Mouse (Mus musculus): ENCODE measurements at regions not wholly inside any gene's neighbourhood (a gene's known extent, or its start where the extent isn't known, plus 50 kb on each side); places are given as distances from the start of the nearest gene placed in this dataset.

DNA sequence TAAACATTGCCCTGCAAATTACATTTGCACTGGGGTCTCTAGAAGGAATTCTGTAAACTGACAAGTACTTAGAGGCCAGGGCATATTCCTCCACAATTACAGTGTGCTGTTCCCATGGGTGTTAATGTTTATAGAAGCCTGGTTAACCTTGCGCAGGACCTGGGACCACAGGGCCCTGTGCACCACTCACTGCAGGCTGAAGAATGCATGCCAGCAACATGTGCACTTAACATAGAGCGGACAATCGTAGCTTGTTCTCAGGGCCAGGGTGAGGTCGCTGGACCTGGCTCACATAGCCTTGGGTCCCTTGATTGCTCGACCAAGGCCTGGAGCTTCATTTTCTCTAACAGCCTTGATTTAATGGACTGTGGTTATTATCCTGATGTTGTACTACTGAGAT, 168.8 kb downstream of the Hs3st3b1 start:
- Histone ChIP-seq H3K27ac (no peak overlapping the region), H3K4me3 (no peak overlapping the region), H3K4me1 (peaks cover 4% of the 10 kb centered on the region; the same call in 1 of the 2 replicates), H3K27me3 (replicated peaks) (no peaks in the 10 kb centered on the region), H3K9ac (no peak overlapping the region), H3K9me3 (no peaks in the 10 kb centered on the region), H3K4me2 (no peak overlapping the region), H3K36me3 (replicated peaks) (no peaks in the 10 kb centered on the region)
- WGBS, result 69% methylated on average over 5 of the region's 5 CpGs
- no peak for ATAC-seq (replicated peaks)

DNA sequence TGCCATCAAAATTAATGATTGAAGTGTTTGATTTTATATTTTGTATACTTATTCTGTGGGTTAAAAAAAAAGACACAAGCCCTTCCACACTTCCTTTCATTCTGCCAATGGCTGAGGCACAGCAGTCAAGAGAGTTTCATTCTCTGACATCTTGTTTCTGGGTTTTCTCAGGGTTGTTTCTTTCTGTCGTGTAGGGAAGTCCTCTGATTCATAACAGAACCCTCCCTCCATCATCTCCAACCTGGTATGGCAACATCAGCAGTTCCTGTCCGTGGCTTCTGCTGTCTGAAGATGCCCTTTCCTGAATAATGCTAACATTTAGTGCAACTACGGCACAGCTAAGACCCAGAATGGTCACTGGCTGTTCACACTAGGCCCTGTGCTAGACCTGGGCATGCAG, 167.3 kb downstream of the Hs3st3b1 start:
- WGBS, result 83% methylated on average over 3 of the region's 3 CpGs
- Histone ChIP-seq H3K36me3 (replicated peaks) (no peaks in the 10 kb centered on the region), H3K9me3 (no peaks in the 10 kb centered on the region), H3K9ac (no peak overlapping the region), H3K27ac (no peak overlapping the region), H3K4me1 (peaks cover 4% of the 10 kb centered on the region; the same call in 1 of the 2 replicates), H3K4me2 (no peak overlapping the region), H3K4me3 (no peak overlapping the region), H3K27me3 (replicated peaks) (no peaks in the 10 kb centered on the region)
- no peak for ATAC-seq (replicated peaks)

DNA sequence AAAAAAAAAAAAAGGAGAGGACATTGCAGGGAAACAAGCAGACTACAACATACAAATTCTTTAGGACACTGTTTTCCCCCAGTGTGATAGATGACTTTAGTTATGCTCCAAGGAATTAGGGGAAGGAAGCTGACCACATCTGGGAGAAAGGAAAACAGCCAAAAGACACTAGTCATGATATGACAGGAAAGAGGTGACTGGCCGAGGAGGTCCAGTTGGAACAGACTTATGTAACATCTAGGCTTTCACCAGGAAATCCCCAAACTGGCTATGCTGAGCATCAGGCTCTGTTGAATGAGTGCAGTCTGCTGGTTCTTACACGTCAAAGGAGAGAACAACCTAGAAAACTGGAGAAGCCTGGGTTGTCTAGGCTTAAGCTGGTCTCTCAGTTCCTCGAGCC, 163.8 kb downstream of the Hs3st3b1 start:
- H3K27ac ChIP-seq, result no peak overlapping the region
- no peak overlapping the region for H3K4me2 ChIP-seq
- H3K9ac ChIP-seq, result no peak overlapping the region
- 89% methylated on average over 3 of the region's 3 CpGs for WGBS
- H3K4me3 ChIP-seq, result no peak overlapping the region
- no peaks in the 10 kb centered on the region for H3K36me3 ChIP-seq (replicated peaks)
- peaks cover under 1% of the 10 kb centered on the region; the same call in 1 of the 2 replicates for H3K4me1 ChIP-seq
- no peaks in the 10 kb centered on the region for H3K9me3 ChIP-seq
- no peak for ATAC-seq (replicated peaks)
- H3K27me3 ChIP-seq (replicated peaks), result no peaks in the 10 kb centered on the region

DNA sequence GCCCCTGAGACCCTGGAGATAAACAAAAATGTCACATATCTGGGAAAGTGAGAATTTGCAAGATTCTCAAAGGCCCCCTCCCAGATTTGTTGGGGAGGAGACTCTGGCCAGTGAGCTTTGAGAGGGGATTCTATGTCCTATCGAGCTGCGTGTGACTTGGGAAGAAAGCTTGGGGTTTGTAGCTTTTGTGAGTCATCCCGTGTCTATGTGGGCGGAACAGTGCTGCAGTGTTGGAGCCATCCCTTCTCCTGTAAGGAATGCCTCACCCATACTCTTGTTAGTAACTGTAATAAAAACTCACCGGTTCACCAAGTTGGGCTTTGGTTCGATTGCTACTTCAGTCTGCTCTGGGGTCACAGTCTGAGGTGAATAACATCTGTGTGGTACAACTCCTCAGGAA, 160.5 kb downstream of the Hs3st3b1 start:
- no peak overlapping the region for H3K4me3 ChIP-seq
- H3K9ac ChIP-seq, result no peak overlapping the region
- H3K4me1 ChIP-seq, result no peaks in the 10 kb centered on the region
- no peak overlapping the region for H3K27ac ChIP-seq
- no peaks in the 10 kb centered on the region for H3K36me3 ChIP-seq (replicated peaks)
- H3K4me2 ChIP-seq, result no peak overlapping the region
- no peak for ATAC-seq (replicated peaks)
- no peaks in the 10 kb centered on the region for H3K27me3 ChIP-seq (replicated peaks)
- WGBS, result 81% methylated on average over 6 of the region's 6 CpGs
- no peaks in the 10 kb centered on the region for H3K9me3 ChIP-seq

DNA sequence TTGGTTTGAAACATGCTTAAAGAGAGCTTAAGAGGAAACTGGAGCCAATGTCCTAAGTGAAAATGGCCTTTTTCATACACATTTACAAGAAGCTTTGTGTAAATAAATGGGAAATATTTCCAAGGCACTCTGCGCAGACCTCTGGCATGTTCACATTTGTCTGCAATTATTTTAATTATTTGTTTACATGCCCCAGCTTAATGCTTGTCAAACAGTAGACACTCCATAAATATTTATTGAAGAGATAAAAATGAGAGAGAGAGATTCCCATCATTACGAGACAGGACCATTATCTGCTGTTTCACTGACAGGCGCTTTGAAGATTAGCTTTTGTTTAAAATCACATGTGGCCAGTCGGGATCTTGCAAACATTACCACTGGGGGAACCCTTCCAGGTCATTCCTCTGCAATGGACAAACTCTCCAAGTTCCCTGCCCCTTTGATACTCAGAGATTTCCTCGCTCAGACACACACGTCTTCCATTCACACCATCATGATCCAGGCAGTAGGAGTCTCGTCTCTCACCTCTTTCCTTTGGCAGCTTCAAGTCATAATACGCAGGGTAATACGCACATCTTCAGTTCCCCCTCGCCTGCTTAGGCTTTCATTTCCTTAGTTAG, 154.3 kb downstream of the Hs3st3b1 start:
- Histone ChIP-seq H3K27ac (no peak overlapping the region), H3K4me2 (no peak overlapping the region), H3K27me3 (replicated peaks) (no peaks in the 10 kb centered on the region), H3K4me3 (no peak overlapping the region), H3K36me3 (replicated peaks) (no peaks in the 10 kb centered on the region), H3K9ac (no peak overlapping the region), H3K4me1 (no peaks in the 10 kb centered on the region), H3K9me3 (no peaks in the 10 kb centered on the region)
- no peak for ATAC-seq (replicated peaks)
- WGBS, result 67% methylated on average over 10 of the region's 10 CpGs

DNA sequence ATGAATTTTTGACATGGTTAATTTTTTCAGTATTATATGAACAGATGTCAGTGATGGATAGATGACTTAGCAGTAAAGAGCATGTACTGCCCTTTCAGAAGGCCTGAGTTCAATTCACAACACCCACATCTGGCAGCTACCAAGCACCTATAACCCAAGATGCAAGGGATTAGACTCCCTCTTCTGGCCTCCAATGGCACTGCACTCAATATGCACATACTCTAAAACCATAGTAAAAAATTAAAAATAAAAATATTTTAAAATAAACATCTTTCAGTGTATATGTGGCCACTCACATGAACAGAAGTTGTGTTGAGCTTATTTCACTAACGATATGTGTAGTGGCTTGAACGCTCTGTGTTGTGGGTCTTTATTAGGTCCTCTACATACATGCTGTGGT, 152.4 kb downstream of the Hs3st3b1 start:
- no peaks in the 10 kb centered on the region for H3K27me3 ChIP-seq (replicated peaks)

DNA sequence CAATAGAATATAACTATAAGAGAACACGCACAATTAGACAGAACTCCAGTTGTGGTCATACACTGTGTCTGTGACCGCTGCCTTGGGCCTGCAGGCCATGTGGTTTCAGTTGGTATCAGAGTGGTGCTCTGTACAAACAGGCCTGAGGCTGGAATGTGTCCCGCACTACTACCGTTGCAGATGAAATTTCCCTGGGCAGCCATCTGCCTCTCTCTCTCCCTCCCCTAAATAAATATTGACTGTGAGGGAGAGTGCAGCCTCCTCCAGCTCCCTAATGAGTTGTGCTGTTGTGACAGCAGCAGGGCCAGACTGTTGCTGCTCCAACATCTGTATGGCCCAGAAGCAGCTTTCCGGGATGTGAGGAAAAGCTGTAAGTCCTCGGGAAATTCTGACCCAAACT, 146.7 kb downstream of the Hs3st3b1 start:
- no peaks in the 10 kb centered on the region for H3K36me3 ChIP-seq (replicated peaks)
- 0 out of 2 replicates have a peak, but pooled peaks cover 3% of the 10 kb centered on the region for H3K27me3 ChIP-seq (replicated peaks)
- WGBS, result 75% methylated on average over 6 of the region's 6 CpGs
- no peak overlapping the region for H3K4me2 ChIP-seq
- no peak overlapping the region for H3K4me3 ChIP-seq
- ATAC-seq (replicated peaks), result no peak
- no peak overlapping the region for H3K27ac ChIP-seq
- H3K9ac ChIP-seq, result no peak overlapping the region
- H3K9me3 ChIP-seq, result no peaks in the 10 kb centered on the region
- peaks cover 6% of the 10 kb centered on the region; the same call in 1 of the 2 replicates for H3K4me1 ChIP-seq

More for the DNA sequence above, 152.4 kb downstream of the Hs3st3b1 start:
- Histone ChIP-seq H3K4me3 (no peak overlapping the region), H3K4me1 (no peaks in the 10 kb centered on the region), H3K9me3 (no peaks in the 10 kb centered on the region), H3K36me3 (replicated peaks) (no peaks in the 10 kb centered on the region), H3K27ac (no peak overlapping the region), H3K4me2 (no peak overlapping the region), H3K9ac (no peak overlapping the region)
- 100% methylated on average over 2 of the region's 2 CpGs for WGBS
- no peak for ATAC-seq (replicated peaks)

DNA sequence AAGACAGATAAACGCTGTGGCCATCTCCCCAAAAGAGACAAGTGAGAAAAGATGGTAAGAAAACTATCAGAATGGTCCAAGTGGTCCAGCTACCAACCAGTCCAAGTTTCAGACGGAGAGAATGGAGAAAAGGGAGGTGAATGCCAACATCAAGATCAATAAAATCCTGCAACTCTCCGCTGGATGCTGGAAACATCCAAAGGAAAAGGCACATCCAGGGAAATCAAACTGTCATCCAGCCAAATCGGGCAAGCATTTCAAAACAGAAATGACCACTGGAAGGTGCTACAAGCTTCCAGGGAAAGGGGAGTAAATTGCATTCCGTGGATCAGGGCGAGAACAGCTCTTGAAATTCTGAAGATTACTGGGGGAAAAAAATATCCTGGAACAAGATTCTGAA, 142.7 kb downstream of the Hs3st3b1 start:
- peaks cover 6% of the 10 kb centered on the region; the same call in 1 of the 2 replicates for H3K4me1 ChIP-seq
- no peaks in the 10 kb centered on the region for H3K36me3 ChIP-seq (replicated peaks)
- no peak for ATAC-seq (replicated peaks)
- no peaks in the 10 kb centered on the region for H3K9me3 ChIP-seq
- H3K27me3 ChIP-seq (replicated peaks), result 0 out of 2 replicates have a peak, but pooled peaks cover 3% of the 10 kb centered on the region
- no peak overlapping the region for H3K4me3 ChIP-seq
- no peak overlapping the region for H3K9ac ChIP-seq
- H3K27ac ChIP-seq, result no peak overlapping the region
- H3K4me2 ChIP-seq, result no peak overlapping the region
- WGBS, result 83% methylated on average over 6 of the region's 6 CpGs

DNA sequence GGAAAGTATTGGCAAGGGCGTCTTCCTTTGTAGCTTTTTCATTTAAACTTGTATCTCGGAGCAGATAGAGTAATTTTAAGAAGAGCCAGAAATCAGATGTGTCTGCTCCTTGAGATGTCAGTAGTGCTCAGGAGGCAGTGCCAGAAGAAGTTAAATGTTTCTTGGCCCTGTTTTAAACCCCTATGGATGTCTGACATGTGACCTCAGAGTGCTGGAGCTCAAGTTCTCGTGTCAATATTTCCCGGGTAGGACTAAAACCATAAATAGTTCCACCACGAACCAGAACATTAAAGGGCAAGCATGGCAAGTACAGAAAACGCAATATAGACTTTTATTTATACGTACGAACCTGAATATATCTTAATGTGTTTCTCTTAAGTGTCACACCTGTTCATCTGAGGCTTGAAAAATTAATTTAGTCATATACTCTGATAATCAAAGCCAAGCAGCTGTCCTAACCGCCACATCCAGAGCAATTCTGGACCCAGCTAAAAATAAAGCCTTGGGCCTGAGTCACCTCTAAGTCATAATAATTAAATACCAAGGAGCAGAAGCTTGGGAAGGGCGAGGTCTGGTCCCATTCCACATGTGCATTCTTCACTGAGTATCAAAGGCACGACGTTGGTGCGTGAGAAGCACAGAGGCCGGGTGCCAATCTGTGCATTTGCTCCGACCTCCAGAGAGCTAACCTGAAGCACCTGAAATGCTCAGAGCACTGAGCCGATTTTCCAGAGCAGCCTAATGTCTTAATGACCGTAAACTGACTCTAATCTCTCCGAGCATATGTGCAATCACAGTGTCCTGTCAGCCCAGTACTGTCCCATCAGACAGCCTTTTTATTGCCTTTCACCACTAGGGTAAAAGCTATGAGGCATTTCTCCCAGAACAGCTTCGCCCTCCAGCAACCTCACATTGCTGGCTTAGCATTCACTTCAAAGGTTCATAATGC, 139.8 kb downstream of the Hs3st3b1 start:
- no peak for ATAC-seq (replicated peaks)
- H3K4me2 ChIP-seq, result no peak overlapping the region
- H3K36me3 ChIP-seq (replicated peaks), result no peaks in the 10 kb centered on the region
- H3K9me3 ChIP-seq, result no peaks in the 10 kb centered on the region
- H3K9ac ChIP-seq, result no peak overlapping the region
- H3K27me3 ChIP-seq (replicated peaks), result no peaks in the 10 kb centered on the region
- H3K27ac ChIP-seq, result no peak overlapping the region
- no peak overlapping the region for H3K4me3 ChIP-seq
- 81% methylated on average over 19 of the region's 19 CpGs for WGBS
- H3K4me1 ChIP-seq, result peaks cover 13% of the 10 kb centered on the region

DNA sequence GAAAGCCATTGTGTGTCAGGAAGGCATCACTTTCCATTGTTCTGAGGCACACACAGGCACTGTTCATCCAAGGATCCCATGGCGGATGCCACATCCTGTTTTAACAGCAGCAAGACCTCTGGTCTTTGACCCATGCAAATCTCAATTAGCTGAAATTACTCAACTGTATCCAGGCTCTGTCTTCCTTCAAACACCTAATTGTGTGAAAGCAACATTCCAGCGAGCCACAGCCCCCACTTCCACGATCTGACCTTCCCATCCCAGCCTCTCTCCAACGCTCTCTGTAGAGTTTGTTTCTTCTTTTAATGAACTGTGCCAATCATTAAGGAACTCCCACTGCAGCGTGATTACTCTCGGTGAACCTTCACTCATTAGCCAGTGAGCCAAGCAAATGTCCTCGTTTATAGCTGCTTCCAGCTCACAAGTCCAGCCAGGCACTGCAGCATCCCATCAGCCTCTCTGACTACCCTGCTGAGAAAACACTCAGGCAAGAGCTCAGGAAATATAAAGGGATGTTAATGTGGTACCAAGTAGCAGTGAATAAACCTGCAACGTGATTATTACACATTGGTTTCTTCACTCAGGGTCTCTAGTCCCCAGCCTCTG, 136.7 kb downstream of the Hs3st3b1 start:
- Histone ChIP-seq H3K4me2 (no peak overlapping the region), H3K4me3 (no peak overlapping the region), H3K9me3 (no peaks in the 10 kb centered on the region), H3K9ac (no peak overlapping the region), H3K27ac (no peak overlapping the region), H3K27me3 (replicated peaks) (no peaks in the 10 kb centered on the region), H3K36me3 (replicated peaks) (no peaks in the 10 kb centered on the region), H3K4me1 (peaks cover 7% of the 10 kb centered on the region; the same call in 1 of the 2 replicates)
- 12% methylated on average over 8 of the region's 8 CpGs for WGBS
- no peak for ATAC-seq (replicated peaks)

DNA sequence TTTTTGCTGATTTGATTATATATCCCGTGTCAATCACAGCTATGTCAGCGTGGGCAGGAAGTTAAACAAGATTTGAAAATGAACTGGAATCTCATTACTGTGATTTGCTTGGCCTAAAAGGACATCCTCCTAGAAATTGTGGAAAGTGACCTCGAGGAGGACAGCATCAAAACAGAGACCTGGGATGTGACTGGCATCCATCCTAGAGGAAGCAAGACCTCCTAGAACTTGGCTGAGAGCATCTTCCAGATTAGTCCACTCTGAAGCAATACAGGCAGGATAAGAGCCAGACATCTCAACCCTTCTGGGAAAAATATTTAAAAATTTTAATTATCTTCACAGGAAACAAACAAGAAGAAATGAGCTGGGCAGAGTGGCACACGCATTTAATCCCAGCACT, 136.1 kb downstream of the Hs3st3b1 start:
- WGBS, result 60% methylated on average over 4 of the region's 4 CpGs
- H3K27ac ChIP-seq, result no peak overlapping the region

DNA sequence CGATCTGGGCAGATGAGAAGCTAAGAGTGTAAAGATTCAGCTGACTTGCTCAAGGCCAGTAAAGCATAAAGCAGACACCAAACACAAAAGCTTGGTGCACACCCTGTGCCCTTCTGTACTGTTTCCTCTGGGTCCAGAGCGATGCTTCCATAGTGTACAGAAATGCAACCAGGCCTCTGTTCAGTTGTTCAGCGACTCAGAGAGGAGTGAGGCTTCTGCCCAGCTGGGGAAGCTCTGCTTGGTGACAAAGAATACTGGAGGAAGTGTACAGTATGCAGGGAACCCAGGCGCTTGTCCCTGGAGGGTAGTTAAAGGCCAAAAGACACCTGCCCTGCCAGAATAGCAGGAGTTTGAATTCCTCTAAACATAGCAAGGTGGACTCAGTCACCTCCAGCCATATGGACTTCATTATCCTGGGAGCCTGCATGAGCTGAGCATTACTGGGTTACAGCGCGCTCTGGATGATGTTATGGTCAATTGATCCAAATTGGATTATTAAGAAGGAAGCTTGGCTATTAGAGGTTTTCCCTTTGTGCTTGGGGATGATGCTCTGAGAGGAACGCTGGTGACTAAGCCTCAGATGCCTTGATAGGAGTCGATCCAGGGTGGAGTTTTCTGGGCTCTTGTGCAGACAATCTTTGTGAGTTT, 132.5 kb downstream of the Hs3st3b1 start:
- H3K27ac ChIP-seq, result no peak overlapping the region
- no peak for ATAC-seq (replicated peaks)
- no peaks in the 10 kb centered on the region for H3K9me3 ChIP-seq
- H3K36me3 ChIP-seq (replicated peaks), result no peaks in the 10 kb centered on the region
- 51% methylated on average over 8 of the region's 8 CpGs for WGBS
- no peak overlapping the region for H3K9ac ChIP-seq
- no peak overlapping the region for H3K4me3 ChIP-seq
- peaks cover 7% of the 10 kb centered on the region; the same call in 1 of the 2 replicates for H3K4me1 ChIP-seq
- no peak overlapping the region for H3K4me2 ChIP-seq
- H3K27me3 ChIP-seq (replicated peaks), result no peaks in the 10 kb centered on the region

More for the DNA sequence above, 136.1 kb downstream of the Hs3st3b1 start:
- Histone ChIP-seq H3K9me3 (no peaks in the 10 kb centered on the region), H3K36me3 (replicated peaks) (no peaks in the 10 kb centered on the region), H3K9ac (no peak overlapping the region), H3K27me3 (replicated peaks) (no peaks in the 10 kb centered on the region), H3K4me2 (no peak overlapping the region), H3K4me3 (no peak overlapping the region), H3K4me1 (peaks cover 7% of the 10 kb centered on the region; the same call in 1 of the 2 replicates)
- ATAC-seq (replicated peaks), result no peak
